Comparison of ENCODE assay signal across 12 mouse cellular contexts in the genomic region with DNA sequence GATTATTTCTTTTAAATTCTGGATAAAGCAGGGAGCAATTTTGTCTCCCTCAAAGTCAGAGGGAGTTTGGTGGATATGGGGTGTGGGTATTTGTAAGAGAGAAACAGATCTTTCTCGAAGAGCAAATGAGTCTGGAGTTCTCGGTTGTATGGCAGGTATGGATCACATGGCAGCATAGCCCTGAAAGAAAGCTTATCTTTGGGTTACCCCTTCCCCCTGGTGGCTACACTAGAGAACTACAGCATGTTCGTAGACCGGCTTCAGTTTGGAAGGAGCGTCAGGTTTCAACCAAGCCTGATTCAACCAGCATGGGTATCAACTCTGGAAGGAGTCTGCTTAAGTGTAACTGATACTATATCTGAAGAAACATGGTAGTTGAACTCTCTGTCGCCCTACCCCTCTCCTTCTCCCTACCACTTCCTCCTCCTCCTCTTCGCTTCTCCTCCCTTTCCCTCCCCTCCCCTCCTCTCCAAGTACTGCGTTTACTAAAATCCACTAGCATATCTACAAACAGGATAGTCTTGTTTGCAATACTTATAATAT. TPM values are rescaled to one million over a fixed set of nuclear protein-coding genes. Genes with fewer than 3 reads are reported as not detected.
DNase-seq lines count a peak whose midpoint lies in the region; ATAC-seq lines count a peak whose summit lies in the region.
"Had no signal": no experiment of that assay in that cellular context is flagged by ENCODE, and none has a peak within 500 bp of the region (broad histone marks: within the 10 kb centered on the region; RNA-seq: fewer than 3 reads in every experiment).

No protein-coding gene starts in this region.

- peaks cover 14% of the 10 kb centered on the region; the same call in 1 of the 2 replicates for H3K4me1 ChIP-seq in heart, embryonic 10.5 days
- peaks cover 35% of the 10 kb centered on the region for H3K4me1 ChIP-seq in liver, embryonic 11.5 days (replicated peaks; ENCODE audit: control insufficient read depth, insufficient read depth, low read length)

- no peak overlapping the region for H3K4me2 ChIP-seq in liver, embryonic 11.5 days

- no peaks in the 10 kb centered on the region for H3K27me3 ChIP-seq in heart, embryonic 10.5 days (ENCODE audit: insufficient read depth, poor library complexity, severe bottlenecking)
- H3K27me3 ChIP-seq in liver, embryonic 11.5 days (replicated peaks; ENCODE audit: control insufficient read depth, insufficient read depth, low read length), result no peaks in the 10 kb centered on the region

- intact Hi-C loops in heart, postnatal 36 days (cut with DNase I), result no loop called here
- intact Hi-C loops in left cerebral cortex, postnatal 36 days (cut with DNase I), result no loop called here

- 36% methylated on average over 8 of the region's 8 CpGs for WGBS in heart, embryonic 10.5 days
- WGBS in liver, embryonic 11.5 days, result 32% methylated on average over 8 of the region's 8 CpGs

- peak overlapping the region; percentile 62; the same call in 1 of the 2 replicates for H3K27ac ChIP-seq in heart, embryonic 10.5 days
- peak overlapping the region; percentile 44 for H3K27ac ChIP-seq in liver, embryonic 11.5 days (ENCODE audit: low read depth, low read length)

- ATAC-seq in liver, embryonic 11.5 days (replicated peaks; ENCODE audit: low FRiP score), result peak; percentile 31; the same call in 1 of the 2 replicates

- no peaks in the 10 kb centered on the region for H3K9me3 ChIP-seq in heart, embryonic 10.5 days
- H3K9me3 ChIP-seq in liver, embryonic 11.5 days (ENCODE audit: control insufficient read depth, low read length), result no peaks in the 10 kb centered on the region

- H3K4me3 ChIP-seq in heart, embryonic 10.5 days, result no peak overlapping the region
- H3K4me3 ChIP-seq in liver, embryonic 11.5 days (ENCODE audit: low read depth, low read length), result no peak overlapping the region
- H3K4me3 ChIP-seq: myocyte had no signal

- no peaks in the 10 kb centered on the region for H3K36me3 ChIP-seq in heart, embryonic 10.5 days
- H3K36me3 ChIP-seq in liver, embryonic 11.5 days (ENCODE audit: control insufficient read depth, insufficient read depth, low read length), result no peaks in the 10 kb centered on the region

- H3K9ac ChIP-seq in liver, embryonic 11.5 days (ENCODE audit: low read depth, low read length), result no peak overlapping the region

- DNase-seq in heart, embryonic 10.5 days (ENCODE audit: low spot score), result peak; percentile 82
- no peak for DNase-seq in heart, postnatal 36 days
- peak; percentile 70 for DNase-seq in 416B (ENCODE audit: low read depth)
- peak; percentile 28 for DNase-seq in c-Kit-positive CD71-negative TER-119-negative erythroid progenitor cells, embryonic 14.5 days (ENCODE audit: low read depth)
- no peak for DNase-seq in liver, embryonic 11.5 days (ENCODE audit: low spot score)
- DNase-seq in left cerebral cortex, postnatal 36 days (ENCODE audit: low spot score in 2 of 2), result no peak
- no peak for DNase-seq in urinary bladder, postnatal 10 days (ENCODE audit: low spot score)
- DNase-seq in kidney, postnatal 4 days, result no peak
- DNase-seq: cerebellum, postnatal 14 days; gastrocnemius, postnatal 25 days; layer of hippocampus, postnatal 36 days had no signal

RNA-seq across cellular contexts. Expression of a gene that starts 9.8 kb away (rescaled TPM):
- not detected in 2 replicates for polyA plus RNA-seq in heart, embryonic 10.5 days (2016; fragmentation: Nextera tagmentation; extraction: Ambion mirVana)
- not detected for total RNA-seq in heart, postnatal 36 days (2021)
- polyA plus RNA-seq in liver, embryonic 11.5 days (2014; fragmentation: Nextera tagmentation; extraction: Ambion mirVana), result not detected in 2 replicates
- not detected for total RNA-seq in left cerebral cortex, postnatal 36 days (2021)
- total RNA-seq: gastrocnemius, postnatal 25 days; layer of hippocampus, postnatal 36 days had no signal
- polyA plus RNA-seq: myocyte had no signal

RNA-seq across cellular contexts. Expression of a gene that starts 15.6 kb away (rescaled TPM):
- polyA plus RNA-seq in heart, embryonic 10.5 days (2016; fragmentation: Nextera tagmentation; extraction: Ambion mirVana), result not detected in 2 replicates
- total RNA-seq in heart, postnatal 36 days (2021), result not detected
- not detected in 2 replicates for polyA plus RNA-seq in liver, embryonic 11.5 days (2014; fragmentation: Nextera tagmentation; extraction: Ambion mirVana)
- total RNA-seq in left cerebral cortex, postnatal 36 days (2021), result not detected
- total RNA-seq: gastrocnemius, postnatal 25 days; layer of hippocampus, postnatal 36 days had no signal
- polyA plus RNA-seq: myocyte had no signal

RNA-seq across cellular contexts. Expression of a gene that starts 18.8 kb away (rescaled TPM):
- not detected in 2 replicates for polyA plus RNA-seq in heart, embryonic 10.5 days (2016; fragmentation: Nextera tagmentation; extraction: Ambion mirVana)
- total RNA-seq in heart, postnatal 36 days (2021), result not detected
- not detected in 2 replicates for polyA plus RNA-seq in liver, embryonic 11.5 days (2014; fragmentation: Nextera tagmentation; extraction: Ambion mirVana)
- not detected for total RNA-seq in left cerebral cortex, postnatal 36 days (2021)
- total RNA-seq: gastrocnemius, postnatal 25 days; layer of hippocampus, postnatal 36 days had no signal
- polyA plus RNA-seq: myocyte had no signal

RNA-seq across cellular contexts. Expression of a gene that starts 21.1 kb away (rescaled TPM):
- polyA plus RNA-seq in heart, embryonic 10.5 days (2016; fragmentation: Nextera tagmentation; extraction: Ambion mirVana), result not detected in 2 replicates
- total RNA-seq in heart, postnatal 36 days (2021), result not detected
- 0.12 TPM in 1 of 2 replicates, not detected in the other for polyA plus RNA-seq in liver, embryonic 11.5 days (2014; fragmentation: Nextera tagmentation; extraction: Ambion mirVana)
- total RNA-seq in left cerebral cortex, postnatal 36 days (2021), result under 1 TPM in 1 of 2 experiments, not detected in 1; 0.25 TPM
- total RNA-seq: gastrocnemius, postnatal 25 days; layer of hippocampus, postnatal 36 days had no signal
- polyA plus RNA-seq: myocyte had no signal

RNA-seq across cellular contexts. Expression of a gene that starts 27.0 kb away (rescaled TPM):
- not detected in 2 replicates for polyA plus RNA-seq in heart, embryonic 10.5 days (2016; fragmentation: Nextera tagmentation; extraction: Ambion mirVana)
- total RNA-seq in heart, postnatal 36 days (2021), result not detected
- polyA plus RNA-seq in liver, embryonic 11.5 days (2014; fragmentation: Nextera tagmentation; extraction: Ambion mirVana), result not detected in 2 replicates
- total RNA-seq in left cerebral cortex, postnatal 36 days (2021), result not detected
- total RNA-seq: gastrocnemius, postnatal 25 days; layer of hippocampus, postnatal 36 days had no signal
- polyA plus RNA-seq: myocyte had no signal

Comparison
In these comparisons a context has a peak if more than half of its experiments do, and no peak if none do; other contexts are left out.
1. DNase-seq: peak in heart, embryonic 10.5 days (single experiment), 416B (single experiment) and c-Kit-positive CD71-negative TER-119-negative erythroid progenitor cells, embryonic 14.5 days (single experiment); none in heart, postnatal 36 days (0 of 2), liver, embryonic 11.5 days (single experiment), left cerebral cortex, postnatal 36 days (0 of 2), urinary bladder, postnatal 10 days (single experiment) and kidney, postnatal 4 days (0 of 2).